Mouse (Mus musculus) MEL (cell line): ENCODE measurements around the gene Hoxa9. TPM values are rescaled to one million over a fixed set of nuclear protein-coding genes. Genes with fewer than 3 reads are reported as not detected.

ENCODE experiments used
- DNase-seq: peaks from one replicate; pipeline ENCODE4 v3.0.0; 2011; ENCODE audit warnings: low read depth, low spot score
- H3K27ac ChIP-seq: 2 replicates; pipeline ENCODE4 v1.5.1; 2012; ENCODE audit warnings: low read depth, mild to moderate bottlenecking, control low read depth, low read length, moderate library complexity; ENCODE audit not compliant: control insufficient read depth
- H3K27me3 ChIP-seq, 2 experiments: fragments of 150-350 bp in 1 of 2; sonication (generic) in 1 of 2; 2 replicates each; pipeline ENCODE4 v1.6.1; 2012; ENCODE audit warnings: low read length in 2 of 2, mild to moderate bottlenecking in 2 of 2, improper control_type of control experiment in 1 of 2, moderate library complexity in 1 of 2; ENCODE audit not compliant: insufficient read depth in 2 of 2, control insufficient read depth in 1 of 2
- H3K36me3 ChIP-seq, 2 experiments: 2 replicates each; pipeline ENCODE4 v1.6.1; 2012 to 2014; ENCODE audit warnings: low read length in 2 of 2, improper control_type of control experiment in 1 of 2, inconsistent platforms in 1 of 2, mild to moderate bottlenecking in 1 of 2; ENCODE audit not compliant: insufficient read depth in 2 of 2, control insufficient read depth in 1 of 2
- H3K4me1 ChIP-seq, 2 experiments: fragments of 150-350 bp in 1 of 2; sonication (generic) in 1 of 2; 2 replicates each; pipeline ENCODE4 v1.6.1; 2012; ENCODE audit warnings: low read length in 2 of 2, improper control_type of control experiment in 1 of 2, mild to moderate bottlenecking in 1 of 2; ENCODE audit not compliant: insufficient read depth in 2 of 2, control insufficient read depth in 1 of 2
- H3K4me3 ChIP-seq, 2 experiments: fragments of 150-350 bp in 1 of 2; sonication (generic) in 1 of 2; 2 replicates each; pipeline ENCODE4 v1.5.1; 2012; ENCODE audit warnings: low read depth in 2 of 2, low read length in 2 of 2, mild to moderate bottlenecking in 2 of 2, moderate library complexity in 2 of 2, control low read depth in 1 of 2, improper control_type of control experiment in 1 of 2; ENCODE audit not compliant: control insufficient read depth in 1 of 2, insufficient read depth in 1 of 2
- H3K79me2 ChIP-seq: 2 replicates; pipeline ENCODE4 v1.6.1; 2012; ENCODE audit warnings: mild to moderate bottlenecking, low read length, moderate library complexity; ENCODE audit not compliant: control insufficient read depth, poor library complexity, insufficient read depth
- H3K9ac ChIP-seq: 2 replicates; pipeline ENCODE4 v1.6.1; 2012; ENCODE audit warnings: low read depth, mild to moderate bottlenecking, control low read depth, low read length, moderate library complexity; ENCODE audit not compliant: control insufficient read depth, poor library complexity, severe bottlenecking
- H3K9me3 ChIP-seq: fragments of 150-350 bp; sonication (generic); replicated peaks from 2 replicates; pipeline ENCODE4 v1.6.1; 2012; ENCODE audit warnings: mild to moderate bottlenecking, low read length, improper control_type of control experiment, moderate library complexity; ENCODE audit not compliant: insufficient read depth
- BHLHE40 ChIP-seq: IDR thresholded peaks from 2 replicates; pipeline ENCODE4 v1.6.1; 2012; ENCODE audit warnings: low read depth, mild to moderate bottlenecking, inconsistent platforms, low read length, improper control_type of control experiment, borderline replicate concordance
- CHD2 ChIP-seq: IDR thresholded peaks from 2 replicates; pipeline ENCODE4 v1.6.1; 2011; ENCODE audit warnings: low read length, improper control_type of control experiment
- ELF1 ChIP-seq: IDR thresholded peaks from 2 replicates; pipeline ENCODE4 v1.6.1; 2014; ENCODE audit warnings: low read depth, mild to moderate bottlenecking, inconsistent platforms, low read length, improper control_type of control experiment, moderate library complexity
- ETS1 ChIP-seq: IDR thresholded peaks from 2 replicates; pipeline ENCODE4 v1.6.1; 2012; ENCODE audit warnings: low read depth, mild to moderate bottlenecking, inconsistent platforms, low read length, improper control_type of control experiment, moderate library complexity
- GABPA ChIP-seq: IDR thresholded peaks from 2 replicates; pipeline ENCODE4 v1.6.1; 2012; ENCODE audit warnings: low read depth, mild to moderate bottlenecking, inconsistent platforms, low read length, improper control_type of control experiment, moderate library complexity
- HCFC1 ChIP-seq: IDR thresholded peaks from 2 replicates; pipeline ENCODE4 v1.6.1; 2012; ENCODE audit warnings: low read depth, mild to moderate bottlenecking, inconsistent platforms, low read length, improper control_type of control experiment, moderate library complexity
- JUND ChIP-seq: IDR thresholded peaks from 2 replicates; pipeline ENCODE4 v1.6.1; 2011; ENCODE audit warnings: low read depth, mild to moderate bottlenecking, improper control_type of control experiment, low read length
- MAFK ChIP-seq: IDR thresholded peaks from 2 replicates; pipeline ENCODE4 v1.6.1; 2011; ENCODE audit warnings: low read depth, mild to moderate bottlenecking, low read length, improper control_type of control experiment, borderline replicate concordance
- MEF2A ChIP-seq: IDR thresholded peaks from 2 replicates; pipeline ENCODE4 v1.6.1; 2014; ENCODE audit warnings: low read depth, mild to moderate bottlenecking, inconsistent platforms, low read length, improper control_type of control experiment; ENCODE audit not compliant: poor library complexity, insufficient replicate concordance, severe bottlenecking; ENCODE audit errors: extremely low read depth
- MYC ChIP-seq: IDR thresholded peaks from 2 replicates; pipeline ENCODE4 v1.6.1; 2011; ENCODE audit warnings: low read depth, mild to moderate bottlenecking, low read length, improper control_type of control experiment, moderate library complexity
- NRF1 ChIP-seq: IDR thresholded peaks from 2 replicates; pipeline ENCODE4 v1.6.1; 2014; ENCODE audit warnings: low read depth, mild to moderate bottlenecking, inconsistent platforms, low read length, improper control_type of control experiment, moderate library complexity; ENCODE audit not compliant: poor library complexity, insufficient read depth, severe bottlenecking
- RCOR1 ChIP-seq: IDR thresholded peaks from 2 replicates; pipeline ENCODE4 v1.6.1; 2012; ENCODE audit warnings: low read depth, mild to moderate bottlenecking, inconsistent platforms, low read length, improper control_type of control experiment
- TAL1 ChIP-seq: IDR thresholded peaks from 2 replicates; pipeline ENCODE4 v1.6.1; 2012; ENCODE audit warnings: mild to moderate bottlenecking, inconsistent platforms, low read length, moderate library complexity, mixed read lengths
- TCF12 ChIP-seq: IDR thresholded peaks from 2 replicates; pipeline ENCODE4 v1.6.1; 2014; ENCODE audit warnings: low read depth, mild to moderate bottlenecking, inconsistent platforms, low read length, improper control_type of control experiment, moderate library complexity
- UBTF ChIP-seq: IDR thresholded peaks from 2 replicates; pipeline ENCODE4 v1.6.1; 2012; ENCODE audit warnings: low read depth, mild to moderate bottlenecking, inconsistent platforms, low read length, improper control_type of control experiment, moderate library complexity, borderline replicate concordance; ENCODE audit not compliant: insufficient read depth
- USF2 ChIP-seq, 2 experiments: IDR thresholded peaks; 2 replicates each; pipeline ENCODE4 v1.6.1; 2011 to 2012; ENCODE audit warnings: improper control_type of control experiment in 2 of 2, low read length in 2 of 2, borderline replicate concordance in 1 of 2, inconsistent platforms in 1 of 2, low read depth in 1 of 2, mild to moderate bottlenecking in 1 of 2; ENCODE audit not compliant: insufficient read depth in 1 of 2
- ZC3H11A ChIP-seq: IDR thresholded peaks from 2 replicates; pipeline ENCODE4 v1.6.1; 2012; ENCODE audit warnings: low read depth, mild to moderate bottlenecking, inconsistent platforms, low read length, improper control_type of control experiment
- polyA plus RNA-seq, 2 experiments: library from polyadenylated mRNA; stranded (reverse) in 1 of 2; unstranded in 1 of 2; fragments of >175 nt in 1 of 2; fragments of >200 nt in 1 of 2; gene quantifications; 2 replicates each; pipeline versions ENCODE4 v1.2.1 to v1.2.4; 2012; ENCODE audit warnings: low replicate concordance in 2 of 2, low read depth in 1 of 2; ENCODE audit not compliant: insufficient read length in 2 of 2, insufficient read depth in 1 of 2, missing spikeins in 1 of 2
- total RNA-seq: library from RNA; depleted of rRNA; stranded (reverse); fragments of 300-350 nt; gene quantifications from 2 replicates; pipeline ENCODE4 v1.2.3, GENCODE M21; 2012

The Hoxa9 gene
- total and polyA plus RNA-seq, 3 experiments, result not detected

DNA sequence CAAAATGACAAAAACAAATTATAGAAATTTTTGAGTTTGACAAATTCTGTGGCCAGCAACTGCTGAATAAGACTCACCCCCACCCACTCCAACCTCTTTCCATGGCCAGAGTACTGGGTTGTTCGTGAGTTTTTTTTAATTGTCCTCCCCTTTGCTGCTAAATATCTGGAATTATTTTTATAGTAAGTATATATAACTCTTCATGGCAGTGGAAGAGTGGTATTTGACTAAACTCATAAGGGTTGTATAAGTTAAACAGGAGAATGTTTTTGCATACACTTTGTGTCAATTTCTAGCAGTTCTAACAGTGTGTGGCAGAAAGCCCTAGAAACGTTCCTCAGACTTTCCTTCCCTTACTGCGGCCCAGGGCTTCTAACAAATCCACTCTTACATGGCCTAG is 36.8 kb upstream of the Hoxa9 start:
- Histone ChIP-seq H3K79me2 (no peaks in the 10 kb centered on the region), H3K9ac (no peak overlapping the region), H3K27me3 (no peaks in the 10 kb centered on the region), H3K9me3 (no peaks in the 10 kb centered on the region), H3K27ac (no peak overlapping the region), H3K4me1 (no peaks in the 10 kb centered on the region), H3K36me3 (no peaks in the 10 kb centered on the region), H3K4me3 (no peak overlapping the region)
- no peak for DNase-seq
- TF ChIP-seq MEF2A (no peak), JUND (no peak), TAL1 (no peak), BHLHE40 (no peak), RCOR1 (no peak), HCFC1 (no peak), NRF1 (no peak)

DNA sequence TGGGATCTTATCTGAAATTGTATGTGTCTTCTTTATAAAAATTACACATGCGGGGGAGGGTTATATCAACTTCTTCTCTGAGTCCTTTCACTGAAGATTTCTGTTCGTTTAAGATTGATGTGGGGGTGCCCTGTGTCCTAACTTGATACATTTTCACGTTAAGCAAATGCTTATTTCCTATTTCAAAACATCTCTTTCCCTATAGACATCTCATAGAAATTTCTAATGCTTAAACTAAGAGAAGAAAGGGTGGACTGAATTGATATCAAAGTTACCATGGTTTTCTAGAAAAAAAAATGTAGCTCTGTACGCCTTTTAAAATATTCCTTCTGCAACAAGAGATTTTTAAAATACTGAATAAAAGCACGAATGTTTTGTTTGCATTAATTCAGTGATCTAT is 36.3 kb upstream of the Hoxa9 start:
- no peaks in the 10 kb centered on the region for H3K4me1 ChIP-seq
- no peak for DNase-seq
- no peaks in the 10 kb centered on the region for H3K36me3 ChIP-seq
- H3K79me2 ChIP-seq, result no peaks in the 10 kb centered on the region
- no peak overlapping the region for H3K27ac ChIP-seq
- no peak for TF ChIP-seq UBTF
- no peak for TF ChIP-seq TCF12
- no peak for TF ChIP-seq ETS1
- TF ChIP-seq ZC3H11A, result no peak
- TF ChIP-seq MYC, result no peak
- no peak for TF ChIP-seq GABPA
- no peak for TF ChIP-seq CHD2
- no peak for TF ChIP-seq BHLHE40
- TF ChIP-seq USF2 (IDR thresholded peaks at IDR 0.05; ENCODE audit: borderline replicate concordance in 1 of 2, insufficient read depth in 1 of 2, low read depth in 1 of 2, low read length in 2 of 2), result no peak
- no peak for TF ChIP-seq MAFK
- TF ChIP-seq ELF1, result no peak
- H3K9ac ChIP-seq, result no peak overlapping the region
- no peak overlapping the region for H3K4me3 ChIP-seq
- no peaks in the 10 kb centered on the region for H3K9me3 ChIP-seq
- no peaks in the 10 kb centered on the region for H3K27me3 ChIP-seq
